Mouse (Mus musculus) heart, postnatal 0 days (tissue): ENCODE measurements around the gene Gpalpp1. TPM values are rescaled to one million over a fixed set of nuclear protein-coding genes. Genes with fewer than 3 reads are reported as not detected.
A peak's percentile ranks its signal among the peaks of the same experiment; 100 is the strongest.

Source experiments
- ATAC-seq: fragments of 200-750 bp; cut with Nextera tagmentation; 2 replicates; pipeline ENCODE4 v1.8.0; 2017; ENCODE audit warnings: low read depth, moderate number of reproducible peaks, moderate library complexity; ENCODE audit not compliant: insufficient read depth
- DNase-seq: peaks from one replicate; pipeline ENCODE4 v3.0.0-alpha.2; 2016; ENCODE audit warnings: low spot score
- H3K27ac ChIP-seq: fragments of 300-500 bp; sonication (generic); 2 replicates; pipeline ENCODE4 v1.5.1; 2014; ENCODE audit warnings: low read depth, mild to moderate bottlenecking
- H3K27me3 ChIP-seq: fragments of 300-500 bp; sonication (generic); 2 replicates; pipeline ENCODE4 v1.6.1; 2014; ENCODE audit warnings: low read length, mixed read lengths; ENCODE audit not compliant: control insufficient read depth, insufficient read depth
- H3K36me3 ChIP-seq: fragments of 300-500 bp; sonication (generic); replicated peaks from 2 replicates; pipeline ENCODE4 v1.6.1; 2014; ENCODE audit warnings: low read length, mixed read lengths; ENCODE audit not compliant: control insufficient read depth, insufficient read depth
- H3K4me1 ChIP-seq: fragments of 300-500 bp; sonication (generic); 2 replicates; pipeline ENCODE4 v1.6.1; 2014; ENCODE audit warnings: antibody characterized with exemption; ENCODE audit not compliant: control insufficient read depth, insufficient read depth
- H3K4me2 ChIP-seq: fragments of 300-500 bp; sonication (generic); 2 replicates; pipeline ENCODE4 v1.6.1; 2014; ENCODE audit warnings: low read depth, mild to moderate bottlenecking, low read length, moderate library complexity
- H3K4me3 ChIP-seq: fragments of 300-500 bp; sonication (generic); 2 replicates; pipeline ENCODE4 v1.5.1; 2014; ENCODE audit warnings: low read depth, low read length
- H3K9ac ChIP-seq: fragments of 300-500 bp; sonication (generic); replicated peaks from 2 replicates; pipeline ENCODE4 v1.6.1; 2014; ENCODE audit warnings: low read depth, low read length, mixed read lengths
- H3K9me3 ChIP-seq: fragments of 300-500 bp; sonication (generic); replicated peaks from 2 replicates; pipeline ENCODE4 v1.6.1; 2016; ENCODE audit warnings: low read length; ENCODE audit not compliant: control insufficient read depth
- CTCF ChIP-seq: IDR thresholded peaks from 2 replicates; pipeline ENCODE4 v1.5.1; 2016; ENCODE audit warnings: antibody characterized with exemption, control low read depth, low read depth
- EP300 ChIP-seq: IDR thresholded peaks from 2 replicates; pipeline ENCODE4 v1.6.1; 2016; ENCODE audit warnings: antibody characterized with exemption, low read depth
- WGBS: fragments of 180-500 bp; shearing (Covaris S2); extraction: QIAGEN DNeasy Blood & Tissue Kit; methylation state at CpG from one replicate; pipeline ENCODE4 v1.1.7; 2014; 5-methylcytosine and 5-hydroxymethylcytosine counted together
- polyA plus RNA-seq: library from polyadenylated mRNA; unstranded; fragments of >200 nt; fragmentation: Nextera tagmentation; extraction: Ambion mirVana; gene quantifications from 2 replicates; pipeline ENCODE4 v1.2.1, GENCODE M21; 2015
- total RNA-seq: library from RNA; depleted of rRNA; stranded (reverse); fragments of >200 nt; gene quantifications from 2 replicates; pipeline ENCODE4 v1.2.3, GENCODE M21; 2014; ENCODE audit warnings: low replicate concordance

Gpalpp1 gene
- total and polyA plus RNA-seq, 2 experiments from 2014 or later, result 6.2 to 11.4 TPM

DNA sequence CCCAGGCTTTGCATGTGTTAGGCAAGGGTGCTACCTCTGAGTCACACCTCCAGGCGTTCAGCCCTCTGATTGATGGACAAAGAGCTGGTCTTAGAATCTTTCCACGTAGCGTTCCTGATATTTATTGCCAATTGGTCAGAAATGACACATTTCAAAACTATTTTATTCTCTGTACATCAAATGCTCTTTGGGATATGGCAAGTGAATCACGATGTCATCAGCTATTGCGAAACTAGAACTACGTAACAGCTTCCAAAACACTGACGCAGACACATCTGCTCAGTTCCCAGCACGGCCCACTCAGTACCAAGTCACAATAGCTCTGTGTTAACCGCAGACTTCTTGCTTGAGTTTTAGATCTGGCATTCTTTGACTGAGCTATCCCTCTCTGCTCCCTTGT lies 11.0 kb downstream of the Gpalpp1 start:
- DNase-seq (no peak), ATAC-seq (no peak)
- Histone ChIP-seq H3K4me1 (no peaks in the 10 kb centered on the region), H3K27ac (no peak overlapping the region), H3K36me3 (peaks cover 65% of the 10 kb centered on the region), H3K4me3 (no peak overlapping the region), H3K9me3 (no peaks in the 10 kb centered on the region), H3K4me2 (no peak overlapping the region), H3K27me3 (no peaks in the 10 kb centered on the region), H3K9ac (no peak overlapping the region)
- no peak for TF ChIP-seq EP300
- no peak for TF ChIP-seq CTCF
- 88% methylated on average over 9 of the region's 9 CpGs for WGBS

- Histone ChIP-seq H3K9me3 (no peaks in the 10 kb centered on the region), H3K36me3 (peaks cover 69% of the 10 kb centered on the region)
- no peak for ATAC-seq
Observed at GRCm38 (mm10) chr14:76097815-76098214, 12.7 kb downstream of the Gpalpp1 start.

GRCm38 (mm10) chr14:76097244-76097643 lies 13.3 kb downstream of the Gpalpp1 start:
- Histone ChIP-seq H3K9me3 (no peaks in the 10 kb centered on the region), H3K27ac (no peak overlapping the region), H3K4me3 (no peak overlapping the region), H3K9ac (no peak overlapping the region), H3K27me3 (no peaks in the 10 kb centered on the region), H3K4me1 (no peaks in the 10 kb centered on the region), H3K4me2 (no peak overlapping the region), H3K36me3 (peaks cover 69% of the 10 kb centered on the region)
- 81% methylated on average over 7 of the region's 7 CpGs for WGBS
- DNase-seq, result no peak
- no peak for ATAC-seq
- TF ChIP-seq CTCF (no peak), EP300 (no peak)

More at GRCm38 (mm10) chr14:76097815-76098214, 12.7 kb downstream of the Gpalpp1 start:
- DNase-seq, result no peak
- Histone ChIP-seq H3K9ac (no peak overlapping the region), H3K4me1 (no peaks in the 10 kb centered on the region), H3K4me2 (no peak overlapping the region), H3K27me3 (no peaks in the 10 kb centered on the region), H3K27ac (no peak overlapping the region), H3K4me3 (no peak overlapping the region)
- no peak for TF ChIP-seq EP300
- TF ChIP-seq CTCF, result no peak
- 87% methylated on average over 5 of the region's 5 CpGs for WGBS

- Histone ChIP-seq H3K4me1 (peaks cover 4% of the 10 kb centered on the region; the same call in 1 of the 2 replicates), H3K4me3 (no peak overlapping the region), H3K36me3 (peaks cover 2% of the 10 kb centered on the region; the same call in 1 of the 2 replicates), H3K9me3 (no peaks in the 10 kb centered on the region), H3K27me3 (no peaks in the 10 kb centered on the region), H3K4me2 (no peak overlapping the region), H3K9ac (no peak overlapping the region), H3K27ac (0 out of 2 replicates have a peak overlapping the region, but pooled peaks have one; percentile 11)
- 45% methylated on average over 3 of the region's 3 CpGs for WGBS
- ATAC-seq (no peak), DNase-seq (no peak)
- TF ChIP-seq CTCF, result no peak
- TF ChIP-seq EP300, result no peak
Observed at GRCm38 (mm10) chr14:76084188-76084587, 26.4 kb downstream of the Gpalpp1 start.

DNA sequence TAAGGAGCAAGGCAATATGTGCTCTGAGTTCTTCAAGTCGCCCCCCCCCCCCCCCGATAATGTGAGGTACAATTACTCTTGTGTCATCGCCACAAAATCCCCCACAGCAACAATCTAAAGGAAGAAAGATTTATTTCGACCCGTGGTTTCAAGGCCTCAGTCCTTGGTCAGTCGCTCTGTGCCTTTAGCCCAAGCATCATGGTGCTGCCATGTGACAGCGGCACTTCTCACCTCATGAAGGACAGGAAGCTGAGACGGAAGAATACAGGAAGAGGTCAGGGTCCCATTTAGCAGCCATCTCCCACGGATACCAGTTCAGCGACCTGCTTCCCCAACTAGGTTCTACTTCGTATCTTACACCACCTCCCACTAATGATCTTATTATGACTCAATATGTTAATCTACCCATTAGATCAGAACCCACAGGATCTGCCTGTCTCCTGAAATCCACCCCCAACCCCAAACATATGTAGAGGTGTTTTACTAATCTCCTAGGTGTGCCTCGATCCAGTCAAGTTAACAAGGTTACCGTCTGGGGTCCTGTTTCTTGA lies 28.4 kb downstream of the Gpalpp1 start:
- Histone ChIP-seq H3K27ac (no peak overlapping the region), H3K4me2 (no peak overlapping the region), H3K4me3 (no peak overlapping the region), H3K9ac (no peak overlapping the region), H3K36me3 (no peaks in the 10 kb centered on the region), H3K27me3 (no peaks in the 10 kb centered on the region), H3K4me1 (peaks cover 4% of the 10 kb centered on the region; the same call in 1 of the 2 replicates), H3K9me3 (no peaks in the 10 kb centered on the region)
- ATAC-seq, result no peak
- no peak for DNase-seq
- TF ChIP-seq EP300 (no peak), CTCF (no peak)
- WGBS, result 80% methylated on average over 13 of the region's 13 CpGs

DNA sequence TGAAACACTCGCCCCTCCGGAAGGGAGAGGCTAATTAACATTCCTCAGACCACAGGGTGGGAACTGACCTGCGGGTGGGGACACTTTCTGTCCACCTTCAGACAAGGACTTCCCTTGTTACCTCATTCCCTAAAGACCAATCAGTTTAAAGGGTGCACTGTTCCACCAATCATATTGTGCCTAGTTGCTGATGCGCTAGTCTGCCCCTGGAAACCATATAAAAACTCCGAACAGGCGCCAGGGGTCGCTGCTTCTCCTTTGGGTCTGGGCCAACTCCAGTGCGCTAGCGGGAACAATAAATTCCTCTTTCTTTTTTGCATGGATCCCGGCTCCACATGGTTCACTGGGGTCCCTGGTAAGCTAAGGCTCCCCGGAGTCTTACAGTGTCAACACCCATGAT lies 29.1 kb downstream of the Gpalpp1 start:
- H3K27ac ChIP-seq, result no peak overlapping the region
- no peak for ATAC-seq
- TF ChIP-seq CTCF, result no peak
- TF ChIP-seq EP300, result no peak
- WGBS, result 52% methylated on average over 11 of the region's 11 CpGs
- no peak for DNase-seq
- H3K9ac ChIP-seq, result no peak overlapping the region
- no peak overlapping the region for H3K4me2 ChIP-seq
- H3K4me3 ChIP-seq, result no peak overlapping the region
- no peaks in the 10 kb centered on the region for H3K27me3 ChIP-seq
- H3K36me3 ChIP-seq, result no peaks in the 10 kb centered on the region
- peaks cover 4% of the 10 kb centered on the region; the same call in 1 of the 2 replicates for H3K4me1 ChIP-seq
- no peaks in the 10 kb centered on the region for H3K9me3 ChIP-seq
